Mouse (Mus musculus) bone marrow, adult 2 months (tissue): ENCODE measurements around the gene Zdhhc24.

ENCODE experiments used
- CTCF ChIP-seq: fragments of 200-500 bp; IDR thresholded peaks from 2 replicates; pipeline ENCODE4 v1.5.1; 2011; ENCODE audit warnings: low read length, control low read depth; ENCODE audit not compliant: control insufficient read depth, insufficient read depth
- POLR2A ChIP-seq: fragments of 200-500 bp; IDR thresholded peaks from 2 replicates; pipeline ENCODE4 v1.6.1; 2011; ENCODE audit warnings: low read depth, mild to moderate bottlenecking, control low read depth, low read length, borderline replicate concordance; ENCODE audit not compliant: control insufficient read depth

DNA sequence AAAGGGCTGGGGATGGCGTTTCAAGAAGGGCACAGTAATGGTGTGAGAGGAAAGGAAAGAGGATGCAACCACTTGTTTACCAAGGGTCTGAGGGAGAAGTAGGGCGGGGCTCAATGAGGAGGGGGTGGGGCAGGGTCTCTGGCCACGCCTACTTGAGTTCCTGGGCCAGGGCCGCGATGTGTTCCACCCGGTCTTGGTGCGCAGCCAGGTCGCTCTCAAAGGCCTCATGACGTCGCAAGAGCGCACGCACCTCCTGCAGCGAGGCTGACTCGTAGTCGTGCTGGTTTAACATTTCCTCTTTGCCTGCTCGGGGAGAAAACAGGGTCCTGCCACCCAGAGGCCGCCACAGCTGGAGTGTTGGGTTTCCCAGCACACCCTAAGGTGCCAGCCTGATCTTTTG, 13.3 kb upstream of the Zdhhc24 start:
- no peak for TF ChIP-seq CTCF
- TF ChIP-seq POLR2A = no peak
